Mouse (Mus musculus): ENCODE data around the gene Spa17. TPM values are rescaled to one million over a fixed set of nuclear protein-coding genes. Genes with fewer than 3 reads are reported as not detected.

The Spa17 gene
- total RNA-seq, 4 experiments from 2014 or later = 1.5 to 4.0 (median 2.1) TPM

DNA sequence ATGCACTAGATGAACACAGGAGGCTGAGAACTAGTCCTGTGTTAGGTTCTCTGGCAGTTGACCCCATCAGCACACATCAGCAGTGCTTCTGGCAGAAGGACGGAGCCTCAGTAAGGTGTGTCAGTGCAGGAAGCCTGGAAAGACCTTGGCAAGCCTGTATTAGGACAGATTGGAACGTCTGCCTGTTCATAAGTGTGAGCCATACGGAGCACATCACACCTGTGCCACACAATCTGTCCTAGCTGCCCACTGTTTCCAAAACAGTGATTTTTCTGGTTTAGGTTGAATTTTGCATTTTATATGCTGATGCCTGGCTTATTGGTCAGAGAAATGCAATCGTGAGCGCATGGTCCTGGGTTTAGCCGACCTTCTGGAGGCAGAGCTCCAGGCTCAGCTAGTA is 7.8 kb upstream of the Spa17 start:
- peak in 1 of 2 experiments; percentile 59 for DNase-seq (ENCODE audit: low spot score in 2 of 2)

DNA sequence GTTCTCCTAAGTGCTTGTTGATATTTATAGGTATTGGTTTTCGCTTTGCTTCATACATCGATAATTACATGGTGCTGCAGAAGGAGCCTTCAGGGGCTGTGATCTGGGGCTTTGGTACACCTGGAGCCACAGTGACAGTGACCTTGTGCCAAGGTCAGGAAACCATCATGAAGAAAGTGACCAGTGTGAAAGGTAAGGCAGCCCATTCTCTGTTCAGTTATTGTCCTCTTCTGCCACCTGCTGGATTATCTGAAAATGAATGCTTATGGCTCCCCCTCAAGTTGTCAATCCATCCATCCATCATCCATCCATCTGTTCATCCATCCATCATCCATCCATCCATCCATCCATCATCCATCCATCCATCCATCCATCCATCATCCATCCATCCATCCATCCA is 3.2 kb upstream of the Spa17 start:
- peak in 1 of 2 experiments; percentile 38 for DNase-seq (ENCODE audit: low spot score in 2 of 2)

DNA sequence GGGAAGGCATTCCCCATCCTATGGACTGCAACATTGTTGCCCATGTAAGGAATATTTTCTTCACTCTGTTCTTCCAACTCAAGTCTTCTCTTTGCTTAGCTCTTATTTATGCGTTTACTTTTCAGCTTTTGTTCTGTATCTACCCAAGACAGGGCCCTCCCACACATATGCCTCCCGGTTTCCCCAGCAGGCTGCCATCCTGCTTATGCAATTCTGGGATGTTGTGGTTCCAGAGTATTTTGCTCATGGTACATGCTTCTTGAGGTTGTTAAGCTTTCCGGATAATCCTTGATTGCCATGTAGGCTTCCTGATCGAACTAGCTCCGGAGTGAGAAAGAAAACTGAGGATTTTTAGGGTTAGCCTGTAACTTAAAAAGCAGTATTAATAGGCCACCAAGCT is 1.7 kb upstream of the Spa17 start:
- DNase-seq (ENCODE audit: low spot score in 2 of 2) = peak in 1 of 2 experiments; percentile 32

DNA sequence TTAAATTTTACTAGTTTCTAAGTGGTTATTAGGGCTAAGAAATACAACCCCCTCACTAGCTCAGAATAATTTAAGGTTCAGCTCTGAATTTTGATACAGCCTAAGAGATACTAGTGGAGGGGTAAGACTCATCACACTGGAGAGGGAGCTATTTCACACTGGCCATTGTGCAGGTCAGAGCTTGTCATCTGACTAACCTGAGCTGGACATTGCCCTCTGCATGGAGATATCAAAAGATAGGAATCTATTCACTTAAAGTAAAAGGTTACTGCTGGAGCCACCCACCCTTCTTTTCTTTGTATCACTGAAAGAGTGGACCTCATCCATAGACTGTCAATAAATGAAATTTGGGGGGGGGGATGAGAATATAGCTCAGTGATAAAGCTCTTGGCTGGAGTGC is 794 bp upstream of the Spa17 start:
- no peak for DNase-seq (ENCODE audit: low spot score in 2 of 2)

DNA sequence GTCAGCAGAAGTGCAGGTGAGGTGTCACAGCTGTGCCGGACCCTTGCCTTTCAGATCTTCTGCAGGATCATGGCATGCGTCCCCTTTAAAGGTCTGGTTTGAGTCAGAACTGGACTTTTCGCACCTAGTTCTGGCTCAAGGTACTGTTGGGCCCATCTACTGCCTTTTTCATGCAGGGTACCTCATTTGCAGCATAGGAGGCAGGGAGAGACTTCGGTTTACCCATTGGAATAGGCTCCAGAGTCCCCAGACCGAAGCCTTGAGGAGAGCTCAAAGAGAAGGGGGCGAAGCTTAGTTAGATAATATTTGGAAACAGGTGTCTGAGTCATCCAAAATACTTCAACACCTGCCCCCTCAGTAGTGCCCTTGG is 374 bp upstream of the Spa17 start:
- DNase-seq (ENCODE audit: low spot score in 2 of 2) = no peak

DNA sequence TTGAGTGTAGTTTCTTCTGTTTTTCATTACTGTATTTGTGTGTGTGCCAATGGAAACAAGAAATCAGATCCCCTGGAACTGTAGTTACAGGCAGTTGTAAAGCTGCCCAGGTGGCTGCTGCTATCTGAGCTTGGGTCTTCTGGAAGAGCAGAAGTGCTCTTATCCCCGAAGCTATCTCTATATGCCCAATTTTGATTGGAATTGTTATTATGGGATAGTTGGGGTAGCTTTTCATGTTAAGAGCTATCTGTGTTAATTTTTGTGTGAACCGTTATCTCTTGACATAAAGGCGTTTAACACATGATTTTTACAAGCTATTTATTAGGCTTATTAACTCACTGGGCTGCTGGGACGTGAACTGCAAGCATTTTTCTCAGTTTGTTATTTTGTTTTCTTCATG is 4.0 kb downstream of the Spa17 start:
- DNase-seq (ENCODE audit: low spot score in 2 of 2) = no peak

DNA sequence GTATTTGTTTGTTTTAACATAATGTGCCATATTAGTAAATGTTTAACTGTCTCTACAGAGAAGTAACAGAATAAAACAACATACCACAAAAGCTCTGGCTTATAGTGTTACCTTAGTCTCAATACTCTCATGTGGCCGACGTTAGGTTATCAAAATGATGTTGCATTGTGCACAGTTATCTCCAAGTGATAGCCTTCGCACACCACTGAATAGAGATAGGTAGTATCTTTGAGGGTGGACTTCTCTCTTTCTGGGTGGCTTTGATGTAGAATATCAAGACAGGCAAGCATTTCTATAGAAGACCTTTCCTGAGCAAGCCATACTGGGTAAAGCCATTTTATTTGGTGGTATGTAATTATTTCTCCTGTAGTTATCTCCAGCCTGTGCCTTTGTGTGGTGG is 8.4 kb downstream of the Spa17 start:
- no peak for DNase-seq (ENCODE audit: low spot score in 2 of 2)

DNA sequence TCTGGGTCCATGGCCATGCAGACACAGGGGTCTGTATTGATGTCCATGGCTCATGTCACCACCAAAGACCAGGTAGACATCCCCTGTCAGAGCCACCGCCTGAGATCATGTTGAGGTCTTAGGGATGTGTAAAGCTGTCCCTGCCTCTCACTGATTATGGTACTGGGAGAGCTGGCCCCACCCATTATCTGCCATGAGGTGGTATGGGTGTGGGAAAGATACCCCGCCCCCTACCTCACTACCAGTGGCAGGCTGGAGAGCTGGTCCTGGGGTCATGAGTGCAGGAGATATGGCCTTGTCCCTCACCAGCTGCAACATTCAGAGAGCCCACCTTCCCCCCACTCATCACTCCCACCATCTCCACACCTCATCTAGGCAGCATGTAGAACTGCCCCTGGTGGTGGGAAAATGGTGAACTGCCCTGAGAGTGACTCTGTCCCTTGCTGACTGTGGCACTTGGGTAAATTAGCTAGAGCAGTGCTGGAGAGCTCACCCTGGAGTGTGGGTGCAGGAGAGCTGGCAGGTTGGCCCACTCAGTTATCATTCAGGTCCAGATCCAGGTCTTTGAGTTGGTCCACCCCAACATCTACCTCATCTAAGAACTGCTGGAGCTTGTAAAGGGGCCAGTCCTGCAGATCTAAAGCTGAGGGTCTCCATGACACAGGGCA is 12.8 kb downstream of the Spa17 start:
- no peak for DNase-seq (ENCODE audit: low spot score in 2 of 2)

DNA sequence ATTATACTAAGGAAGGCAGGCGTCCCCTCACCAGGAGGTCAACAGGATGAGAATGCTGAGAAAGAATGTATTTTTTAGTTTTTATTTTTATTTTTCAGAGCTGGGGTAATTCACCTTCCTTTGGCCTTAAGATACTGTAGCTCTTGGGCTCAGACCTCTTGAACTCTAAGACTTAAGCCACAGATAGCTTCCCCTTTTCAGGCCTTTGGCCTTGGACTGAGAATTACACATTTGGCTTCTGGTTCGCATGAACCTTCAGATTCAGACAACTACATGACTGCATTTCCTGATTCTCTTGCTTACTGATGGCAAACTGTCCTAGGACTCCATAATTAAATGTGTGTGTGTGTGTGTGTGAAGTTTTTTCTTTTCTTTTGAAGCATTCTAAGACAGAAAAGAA is 14.9 kb downstream of the Spa17 start:
- no peak for DNase-seq (ENCODE audit: low spot score in 2 of 2)

DNA sequence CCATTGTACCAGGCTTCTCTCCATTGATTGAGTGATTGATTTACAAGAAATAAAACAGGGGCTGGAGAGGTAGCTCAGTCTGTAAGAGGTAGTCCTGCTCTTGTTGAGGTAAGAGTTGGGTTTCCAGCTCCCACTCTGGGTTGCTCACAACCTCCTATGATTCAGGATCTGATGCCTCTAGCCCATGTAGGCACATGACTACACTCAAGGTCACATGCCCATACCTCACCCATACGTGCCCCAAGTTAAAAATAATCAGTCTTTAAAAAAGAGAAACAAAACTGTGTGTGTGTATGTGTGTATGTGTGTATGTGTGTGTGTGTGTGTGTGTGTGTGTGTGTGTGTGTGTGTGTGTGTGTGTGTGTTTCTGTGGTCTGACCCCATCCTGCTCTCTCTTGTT is 18.0 kb downstream of the Spa17 start:
- no peak for DNase-seq (ENCODE audit: low spot score in 2 of 2)

DNA sequence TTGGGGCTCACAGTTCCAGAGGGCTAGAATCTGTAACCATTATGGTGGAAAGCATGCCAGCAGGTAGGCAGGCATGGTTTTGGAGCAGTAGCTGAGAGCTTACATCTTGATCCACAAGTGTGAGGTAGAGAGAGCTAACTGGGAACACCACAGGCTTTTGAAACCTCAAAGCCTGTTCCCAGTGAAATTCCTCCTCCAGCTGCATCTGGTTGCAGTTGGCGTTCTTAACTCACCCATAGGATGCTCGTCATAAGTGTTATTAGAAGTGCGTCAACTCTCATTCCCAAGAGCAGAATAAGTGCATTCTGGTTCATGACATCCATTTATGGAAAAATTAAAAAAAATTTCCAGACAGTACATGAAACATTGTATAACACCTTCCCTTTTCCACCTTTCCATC is 19.8 kb downstream of the Spa17 start:
- no peak for DNase-seq (ENCODE audit: low spot score in 2 of 2)

DNA sequence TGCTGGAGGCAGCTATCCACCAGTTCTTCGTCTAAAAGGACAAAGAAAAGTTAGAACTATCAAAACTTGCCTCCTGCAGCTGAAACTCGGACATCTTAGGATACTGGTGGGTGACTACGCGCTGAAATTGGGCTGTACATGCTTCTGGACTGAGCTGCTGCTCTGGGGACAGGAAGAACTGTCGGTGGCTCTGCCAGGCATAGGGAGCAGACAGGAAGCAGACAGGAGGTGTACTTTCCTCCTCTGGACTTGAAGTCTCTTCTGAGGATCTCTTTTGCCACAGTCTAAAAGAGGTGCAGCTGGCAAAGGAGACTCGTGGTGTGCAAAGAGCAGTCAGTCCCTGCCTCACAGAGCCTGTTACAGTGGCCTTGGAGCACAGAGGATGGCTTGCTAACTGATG is 20.9 kb downstream of the Spa17 start:
- no peak for DNase-seq (ENCODE audit: low spot score in 2 of 2)

DNA sequence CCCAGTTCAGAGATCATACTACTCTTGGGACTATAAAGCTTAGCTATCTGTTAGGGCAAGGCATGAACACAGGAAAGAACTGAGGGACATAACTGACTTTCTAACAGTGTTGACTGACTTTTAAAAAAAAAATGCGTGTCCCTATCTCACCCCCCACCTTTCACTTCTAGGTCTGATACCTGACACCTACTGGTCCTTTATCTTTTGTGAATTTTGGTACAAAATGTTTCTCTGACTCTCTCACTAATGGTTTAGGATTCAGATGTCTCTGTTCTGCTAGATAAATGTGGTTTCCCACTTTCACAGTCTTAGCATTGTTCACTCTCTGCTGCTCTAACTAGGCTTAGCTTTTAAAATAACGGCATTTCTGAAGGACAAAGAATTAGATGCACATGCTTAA is 21.5 kb downstream of the Spa17 start:
- DNase-seq (ENCODE audit: low spot score in 2 of 2) = no peak

DNA sequence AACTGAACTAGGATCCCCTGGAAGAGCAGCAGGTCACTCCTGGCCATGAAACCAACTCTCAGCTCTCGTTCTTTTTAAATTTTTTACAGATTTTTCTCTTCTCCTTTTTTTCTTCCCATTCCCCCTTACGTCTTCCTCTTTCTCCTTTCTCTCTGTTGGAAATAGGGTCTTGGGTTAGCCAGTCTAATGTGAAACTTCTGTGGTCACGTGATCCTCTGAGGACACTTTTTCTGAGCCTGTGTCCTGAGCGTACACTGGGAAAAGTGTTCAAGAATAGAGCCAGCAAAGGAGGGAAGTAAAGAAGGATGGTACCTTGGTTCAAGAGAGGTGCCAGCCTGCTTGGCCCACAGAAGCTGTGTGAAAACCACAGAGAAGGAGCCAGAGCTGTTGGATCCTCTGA is 23.1 kb downstream of the Spa17 start:
- no peak for DNase-seq (ENCODE audit: low spot score in 2 of 2)

DNA sequence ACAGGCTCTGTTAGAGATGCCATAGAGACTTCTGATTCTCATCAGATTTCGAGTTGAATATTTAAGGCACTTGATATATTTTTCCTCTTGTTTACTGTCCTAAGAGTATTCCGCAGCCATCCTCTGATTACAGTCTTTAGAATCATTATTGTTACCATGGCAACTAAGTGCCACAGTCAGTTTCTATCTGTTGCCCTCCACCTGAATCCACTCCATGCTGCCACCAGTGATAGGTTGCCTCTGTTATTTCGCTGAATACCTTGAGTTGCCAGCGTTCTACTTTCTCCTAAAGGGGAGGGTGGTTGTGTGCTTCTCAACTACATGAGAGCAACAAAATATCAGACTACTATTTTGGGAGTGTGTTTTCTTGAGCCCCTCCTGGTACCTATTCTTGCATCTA is 26.8 kb downstream of the Spa17 start:
- no peak for DNase-seq (ENCODE audit: low spot score in 2 of 2)

DNA sequence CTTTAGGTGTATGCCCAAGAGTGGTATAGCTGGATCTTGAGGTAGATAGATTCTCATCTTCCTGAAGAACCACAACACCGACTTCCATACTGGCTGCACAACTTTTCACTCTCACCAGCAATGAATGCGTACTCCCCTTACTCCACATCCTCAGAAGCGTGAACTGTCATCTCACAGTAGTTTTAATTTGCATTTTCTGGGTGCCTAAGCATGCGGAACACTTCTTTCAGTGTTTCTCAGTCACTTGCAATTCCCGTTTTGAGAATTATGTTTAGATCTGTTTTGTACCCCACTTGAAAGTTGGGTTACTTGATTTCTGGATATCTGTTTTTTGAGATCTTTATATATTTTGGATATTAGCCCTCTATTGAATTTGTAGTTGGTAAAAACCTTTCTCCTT is 29.9 kb downstream of the Spa17 start:
- DNase-seq (ENCODE audit: low spot score in 2 of 2) = no peak

DNA sequence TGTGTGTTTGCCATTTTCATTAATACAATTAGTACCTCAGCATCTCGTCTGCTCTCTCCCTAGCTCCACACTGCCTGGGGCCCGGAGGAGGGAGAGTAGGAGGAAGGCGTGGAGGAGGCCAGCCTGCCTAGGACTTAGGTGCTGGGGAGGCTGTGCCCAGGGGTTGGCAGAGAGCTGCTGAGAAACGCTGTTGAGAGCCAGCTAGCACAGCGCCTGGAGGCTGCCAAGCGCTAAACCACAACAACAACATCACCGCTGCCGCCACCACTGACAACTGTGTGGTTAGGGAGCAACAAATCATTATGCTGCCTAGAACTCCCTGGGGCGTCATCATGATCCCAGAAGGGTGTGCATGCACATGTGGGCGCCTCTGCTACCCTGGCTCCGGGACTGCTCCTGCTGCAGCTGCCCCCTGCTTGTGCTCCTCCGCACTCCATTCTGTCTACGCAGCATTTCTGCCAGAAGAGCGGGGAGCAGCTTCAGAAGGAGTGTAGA is 37.0 kb downstream of the Spa17 start:
- peak; percentile 64 to 65 for DNase-seq (ENCODE audit: low spot score in 2 of 2)

DNA sequence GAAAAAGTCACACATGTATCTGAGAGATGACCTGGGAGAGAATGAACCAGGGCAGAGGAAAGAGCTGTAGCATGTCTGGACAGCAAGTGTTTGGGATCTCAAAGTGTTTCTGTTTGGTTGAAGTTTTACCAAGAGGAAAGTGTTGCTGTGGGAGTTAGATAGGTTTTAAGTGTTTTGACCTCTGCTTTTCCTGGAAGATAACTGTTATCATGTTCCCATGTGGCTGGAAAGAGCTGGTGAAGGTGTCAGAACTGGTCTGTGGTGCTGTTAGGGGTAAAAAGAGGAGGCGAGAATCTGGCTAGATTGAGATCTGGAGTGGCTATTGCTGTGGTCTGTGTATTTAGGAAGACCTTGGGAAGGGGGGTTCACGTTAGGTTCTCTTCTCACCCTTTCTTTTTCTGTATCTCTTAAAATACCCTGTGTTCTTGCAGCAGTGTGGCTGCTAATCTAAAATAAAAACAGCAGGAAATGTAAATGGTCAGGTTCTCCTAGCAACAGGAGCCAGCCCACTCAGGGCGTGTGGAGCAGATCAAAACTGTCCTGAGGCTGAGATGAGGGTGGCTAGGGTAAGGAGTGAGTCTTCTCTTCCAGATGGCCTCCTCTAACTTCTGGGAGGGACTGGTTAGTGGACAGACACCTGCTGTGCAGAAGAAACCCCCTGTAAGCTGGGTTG is 41.2 kb downstream of the Spa17 start:
- DNase-seq (ENCODE audit: low spot score in 2 of 2) = no peak

DNA sequence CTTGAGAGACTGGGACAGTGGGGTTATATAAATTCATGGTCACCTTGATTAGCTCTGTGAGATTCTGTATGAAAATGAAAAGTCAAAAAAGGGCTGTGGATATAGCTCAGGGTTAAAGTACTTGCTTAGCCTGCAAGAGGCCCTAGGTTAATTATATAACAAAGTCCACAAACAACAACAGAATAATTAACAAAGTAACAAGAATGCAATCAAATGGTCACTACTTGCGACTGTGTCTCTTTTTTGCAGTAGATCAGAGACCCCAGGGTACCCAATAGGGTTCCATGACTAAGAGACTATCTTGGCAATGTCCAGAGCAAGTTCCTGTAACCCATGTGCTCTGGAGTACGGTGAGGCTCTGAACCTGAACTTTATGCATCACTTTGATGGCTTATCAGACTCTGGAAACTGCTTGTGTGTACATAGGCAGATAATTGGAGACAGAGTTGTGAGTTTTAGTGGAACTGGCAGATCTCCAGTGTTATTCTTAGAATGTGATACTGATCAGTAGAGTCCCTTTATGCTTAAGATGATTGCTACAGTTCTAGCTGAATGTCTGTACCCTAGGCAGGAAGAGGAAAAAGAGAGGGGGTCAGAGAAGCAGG is 44.2 kb downstream of the Spa17 start:
- DNase-seq (ENCODE audit: low spot score in 2 of 2) = no peak

DNA sequence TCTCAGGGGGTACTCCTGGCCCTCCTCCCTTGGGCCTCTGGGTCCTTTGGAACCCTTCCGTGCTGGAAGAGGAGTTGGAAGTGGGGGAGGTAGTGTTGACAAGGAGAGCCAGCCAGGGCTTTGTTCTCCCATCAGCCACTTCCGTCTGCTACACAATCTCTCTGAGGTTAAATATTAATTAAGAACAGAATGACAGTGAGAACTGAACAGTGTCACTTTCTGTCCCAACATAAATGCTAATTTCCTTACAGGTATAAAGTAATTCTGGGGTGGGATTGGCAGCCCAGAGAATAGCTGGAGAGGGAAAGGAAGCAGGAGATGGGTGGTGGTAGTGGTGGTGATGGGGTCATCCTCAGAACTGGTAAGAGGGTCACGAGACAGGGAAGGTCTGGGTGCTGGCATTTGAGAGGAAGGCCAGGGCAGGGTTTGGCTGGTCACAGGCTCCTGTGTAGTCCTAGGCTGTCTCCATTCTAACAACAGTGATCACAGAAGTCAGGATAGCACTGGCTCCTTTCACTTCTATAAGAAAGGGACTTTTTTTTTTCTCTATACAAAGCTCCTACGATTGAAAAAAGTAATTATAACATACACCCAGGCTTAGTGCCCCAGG is 44.8 kb downstream of the Spa17 start:
- no peak for DNase-seq (ENCODE audit: low spot score in 2 of 2)

DNA sequence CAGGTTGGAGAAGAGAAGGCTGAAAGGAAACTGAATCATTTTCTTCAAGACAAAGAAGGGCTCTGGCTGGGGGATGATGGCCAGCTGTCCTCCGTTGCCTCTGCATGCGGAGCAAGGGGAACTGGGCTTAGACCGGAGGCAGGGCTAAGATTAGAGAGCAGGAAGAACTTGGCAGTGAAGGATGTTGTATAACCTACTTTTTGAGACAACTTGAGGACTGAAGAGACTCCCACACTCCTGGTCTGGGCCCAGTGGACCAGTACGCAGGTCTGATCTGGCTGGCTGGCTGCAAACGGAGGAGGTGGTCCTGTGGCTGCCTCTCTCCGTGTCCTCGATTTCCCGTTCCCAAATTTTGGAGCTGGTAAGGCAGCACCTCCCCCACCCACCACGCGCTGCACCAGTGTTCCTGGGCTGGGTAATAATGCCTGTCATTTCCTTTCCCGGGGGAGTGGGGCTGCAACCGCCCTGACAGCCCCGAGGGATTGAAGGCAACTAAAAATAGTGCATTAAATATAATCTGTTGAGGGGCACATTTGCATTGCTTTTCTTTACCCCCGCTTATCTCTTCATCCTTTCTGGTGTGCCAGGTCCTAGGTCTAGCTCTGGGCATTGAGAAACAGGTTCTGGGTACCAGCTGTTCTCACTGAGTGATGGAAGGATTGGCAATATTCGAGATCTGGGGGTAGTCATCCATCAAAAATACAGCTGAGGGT is 45.5 kb downstream of the Spa17 start:
- DNase-seq (ENCODE audit: low spot score in 2 of 2) = no peak

DNA sequence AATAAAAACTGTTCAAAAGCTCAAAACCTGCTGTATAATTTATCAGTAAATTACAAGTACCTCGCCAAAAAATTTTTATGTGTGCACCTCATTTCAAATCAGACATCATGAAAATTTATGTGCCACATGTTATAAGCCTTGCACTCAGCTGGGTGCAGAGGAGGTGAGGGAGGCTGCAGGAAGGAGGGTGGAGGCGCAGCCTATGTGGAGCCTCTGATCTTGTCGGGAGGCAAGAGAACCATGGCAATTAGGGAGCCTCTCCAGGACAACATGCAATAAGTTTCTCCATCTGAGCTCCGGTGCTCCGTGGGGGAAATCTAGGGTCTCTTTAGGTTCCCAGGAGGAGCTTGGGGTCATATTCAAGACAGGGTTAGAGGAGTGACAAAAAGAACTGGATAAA is 46.1 kb downstream of the Spa17 start:
- no peak for DNase-seq (ENCODE audit: low spot score in 2 of 2)

Measured in layer of hippocampus, adult 8-10 months (tissue).